Mouse (Mus musculus) Muller cell, postnatal 12 days (primary cell): Measurements from ENCODE around the gene Ykt6.

ENCODE experiments used
- DNase-seq: peaks from one replicate; pipeline ENCODE4 v3.0.0-alpha.2; 2015; ENCODE audit errors: inconsistent ontology term

Ykt6 gene

GRCm38 (mm10) chr11:5948546-5949250 is 6.8 kb upstream of the Ykt6 start:
- DNase-seq, result no peak

DNA sequence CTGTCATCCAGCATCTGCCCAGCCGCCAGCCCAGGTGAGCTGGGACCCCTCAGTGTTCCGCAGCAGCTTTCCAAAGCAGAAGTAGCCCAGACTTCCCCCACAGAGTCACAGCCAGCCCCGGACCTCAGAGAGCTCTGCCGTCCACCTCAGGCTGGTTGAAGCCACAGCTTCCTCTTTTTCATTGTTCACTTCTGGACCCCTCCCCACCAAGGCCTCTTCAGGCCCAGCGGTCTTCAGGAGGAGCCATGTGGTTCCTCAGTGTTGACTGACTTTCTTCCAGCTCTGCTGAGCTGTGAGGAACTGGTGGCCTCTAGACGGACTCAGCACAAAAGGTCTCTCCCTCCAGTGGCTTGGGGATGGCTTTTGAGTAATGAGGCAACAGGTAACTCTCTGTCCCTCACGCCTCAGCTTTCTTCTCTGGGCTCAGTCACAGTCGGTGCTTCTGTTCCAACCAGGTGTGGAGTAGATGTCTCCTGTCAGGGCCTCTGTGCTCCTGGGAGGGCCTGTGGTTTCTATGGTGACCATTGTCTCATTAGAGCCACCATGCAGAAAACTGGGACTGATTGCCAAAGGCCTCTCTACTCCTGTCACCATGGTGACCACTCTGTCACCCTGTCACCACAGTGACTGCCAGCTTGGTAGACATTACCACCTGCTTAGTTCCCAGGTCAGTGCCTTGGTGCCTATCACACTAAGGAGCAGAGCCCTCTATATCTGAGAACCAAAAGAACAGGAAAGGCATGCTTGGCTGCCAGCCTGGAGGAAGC is 5.7 kb upstream of the Ykt6 start, which contains the start of gene Gck:
Gck (minus strand) TSS at position 496 of the 767 bp plus-strand sequence.
- DNase-seq, result no peak

DNA sequence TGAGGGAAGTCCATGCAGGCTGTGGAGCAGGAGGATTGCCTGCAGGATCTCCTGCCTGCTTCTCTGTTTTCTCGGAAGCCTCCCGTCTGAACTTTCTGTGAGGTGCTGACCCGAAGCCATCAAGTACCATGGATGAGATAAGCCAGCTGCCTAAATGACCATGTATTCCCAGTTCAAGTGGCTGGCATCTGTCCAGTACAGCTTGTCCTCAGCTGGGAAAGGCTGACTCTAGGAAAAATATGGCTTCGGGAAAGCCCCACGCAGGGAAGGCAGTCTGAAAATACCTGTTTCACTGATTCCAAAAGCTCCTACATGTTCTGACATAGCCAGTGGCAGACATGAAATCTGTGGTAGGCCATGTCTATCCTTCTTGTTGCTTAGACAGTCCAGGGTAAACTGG is 3.0 kb upstream of the Ykt6 start:
- DNase-seq, result no peak

- DNase-seq, result no peak
These were observed 2.2 kb upstream of the Ykt6 start for GRCm38 (mm10) chr11:5953130-5953765.

- no peak for DNase-seq
These were observed 1.1 kb upstream of the Ykt6 start for GRCm38 (mm10) chr11:5954435-5954834.

DNA sequence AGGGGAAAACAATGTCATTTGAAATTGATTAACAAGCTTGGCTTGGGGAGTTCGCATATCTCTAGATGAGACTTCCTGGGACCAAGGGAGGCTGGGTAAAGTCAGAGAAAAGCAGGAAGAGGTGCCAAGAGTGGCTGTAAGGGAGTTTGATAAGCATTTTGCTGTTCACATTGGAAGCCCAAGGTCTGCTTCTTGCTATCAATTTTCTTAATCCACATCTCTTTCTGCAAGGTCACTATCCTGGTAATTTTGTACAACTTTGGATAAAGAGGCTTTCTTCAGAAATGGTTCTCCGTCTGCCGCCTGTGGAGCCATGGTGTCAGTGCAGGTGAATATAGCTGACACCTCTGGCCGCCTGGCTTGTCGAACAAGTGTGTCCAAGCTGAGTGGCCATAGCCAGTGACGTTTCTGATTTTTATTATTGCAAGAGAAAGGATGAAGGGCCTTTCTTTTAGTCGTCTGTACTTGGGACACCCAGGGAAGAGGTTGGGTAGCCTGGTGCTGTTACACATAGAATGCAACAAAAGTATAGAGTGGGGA is 458 bp upstream of the Ykt6 start:
- DNase-seq, result no peak

GRCm38 (mm10) chr11:5960051-5960450 is 4.6 kb downstream of the Ykt6 start:
- no peak for DNase-seq

DNA sequence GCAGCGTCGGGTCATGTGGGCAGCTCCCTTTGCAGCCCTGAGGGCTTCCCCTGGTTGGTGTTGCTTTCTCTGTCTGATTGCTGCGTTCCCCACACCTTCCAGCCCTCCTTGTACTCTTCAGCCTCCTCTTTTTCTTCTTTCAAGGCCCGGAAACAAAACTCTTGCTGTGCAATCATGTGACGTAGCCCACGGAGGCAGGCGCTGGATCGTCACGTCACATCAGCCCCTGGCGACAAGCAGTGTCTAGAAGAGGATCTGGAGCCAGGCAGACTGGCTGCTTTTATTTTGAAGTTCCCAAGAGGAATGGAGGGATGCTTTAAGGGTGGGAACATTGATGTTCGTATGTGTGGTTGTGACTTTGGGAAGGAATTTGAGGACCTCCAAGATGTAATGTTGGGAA is 10.4 kb downstream of the Ykt6 start:
- DNase-seq, result no peak

GRCm38 (mm10) chr11:5966751-5967150 is 11.3 kb downstream of the Ykt6 start:
- DNase-seq, result no peak

GRCm38 (mm10) chr11:5968223-5968622 is 12.7 kb downstream of the Ykt6 start:
- DNase-seq, result no peak

GRCm38 (mm10) chr11:5971202-5971601 is 15.7 kb downstream of the Ykt6 start:
- DNase-seq, result no peak

GRCm38 (mm10) chr11:5973151-5973550 is 17.7 kb downstream of the Ykt6 start:
- no peak for DNase-seq

- no peak for DNase-seq
These were observed 18.6 kb downstream of the Ykt6 start for GRCm38 (mm10) chr11:5974053-5974452.

DNA sequence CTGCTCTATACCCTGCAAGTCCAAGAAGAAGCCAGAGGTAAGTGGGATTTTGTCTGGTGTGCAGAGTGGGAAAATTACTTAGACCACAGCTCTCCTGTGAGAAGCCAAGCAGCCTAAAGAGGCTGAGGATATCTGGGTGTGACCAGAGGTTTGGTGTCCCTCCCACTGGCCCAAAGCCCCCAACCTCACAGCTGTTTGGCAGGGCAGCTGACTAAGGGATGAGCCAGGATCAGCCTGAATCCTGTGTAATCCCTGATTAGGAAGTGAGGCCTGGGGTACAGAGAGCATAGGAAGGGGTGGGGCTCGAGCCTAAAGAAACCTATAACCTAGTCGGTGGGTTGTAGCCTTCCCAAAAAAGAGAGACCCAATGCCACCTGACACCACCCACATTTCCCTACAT is 19.6 kb downstream of the Ykt6 start:
- no peak for DNase-seq

- no peak for DNase-seq
These were observed 20.6 kb downstream of the Ykt6 start for GRCm38 (mm10) chr11:5976106-5976505.

- DNase-seq, result no peak
These were observed 23.6 kb downstream of the Ykt6 start for GRCm38 (mm10) chr11:5979088-5979487.

- no peak for DNase-seq
These were observed 24.6 kb downstream of the Ykt6 start for GRCm38 (mm10) chr11:5980108-5980507.

DNA sequence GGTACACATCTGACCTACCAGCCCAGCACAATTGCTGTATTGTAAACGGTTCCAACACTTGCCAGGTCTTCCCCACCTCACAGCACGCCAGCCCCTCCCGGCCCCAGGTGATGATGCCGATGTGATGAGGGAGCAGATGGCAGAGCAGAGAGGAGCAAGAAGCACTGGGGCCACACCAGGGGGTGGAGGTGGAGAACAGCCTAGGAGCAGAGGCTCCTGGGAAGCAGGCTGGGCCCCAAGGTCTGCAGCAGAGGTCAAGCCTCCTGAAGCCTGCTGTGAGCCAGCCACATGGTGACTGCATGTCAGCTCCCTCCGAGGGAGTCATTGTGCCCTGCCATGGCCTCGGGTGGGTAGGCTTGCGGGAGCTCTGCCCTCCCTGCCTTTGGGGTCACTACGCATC is 25.1 kb downstream of the Ykt6 start:
- DNase-seq, result no peak

- DNase-seq, result no peak
These were observed 25.8 kb downstream of the Ykt6 start for GRCm38 (mm10) chr11:5981323-5981722.

- DNase-seq, result no peak
These were observed 28.1 kb downstream of the Ykt6 start for GRCm38 (mm10) chr11:5983629-5984028.

DNA sequence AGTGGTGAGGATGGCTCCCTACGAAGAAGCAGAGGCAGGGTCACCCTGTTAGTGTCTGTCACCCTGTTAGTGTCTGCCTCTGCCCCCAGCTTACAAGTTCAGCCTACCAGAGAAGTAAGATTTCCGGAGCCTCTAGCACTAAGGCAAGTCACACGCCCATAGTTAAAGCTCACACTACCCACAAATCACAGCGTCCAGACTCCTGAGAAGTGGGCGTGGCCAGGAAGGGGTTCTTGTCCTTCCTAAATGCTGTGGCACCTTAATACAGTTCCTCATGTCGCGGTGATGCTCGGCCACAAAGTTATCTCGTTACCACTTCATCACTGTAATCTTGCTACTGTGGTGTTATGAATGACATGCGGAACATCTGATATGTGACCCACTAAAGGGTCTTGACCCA is 32.6 kb downstream of the Ykt6 start:
- no peak for DNase-seq

- DNase-seq, result no peak
These were observed 34.6 kb downstream of the Ykt6 start for GRCm38 (mm10) chr11:5989954-5990593.
